Comparison of ENCODE assay signal across 14 mouse cellular contexts in the genomic region with DNA sequence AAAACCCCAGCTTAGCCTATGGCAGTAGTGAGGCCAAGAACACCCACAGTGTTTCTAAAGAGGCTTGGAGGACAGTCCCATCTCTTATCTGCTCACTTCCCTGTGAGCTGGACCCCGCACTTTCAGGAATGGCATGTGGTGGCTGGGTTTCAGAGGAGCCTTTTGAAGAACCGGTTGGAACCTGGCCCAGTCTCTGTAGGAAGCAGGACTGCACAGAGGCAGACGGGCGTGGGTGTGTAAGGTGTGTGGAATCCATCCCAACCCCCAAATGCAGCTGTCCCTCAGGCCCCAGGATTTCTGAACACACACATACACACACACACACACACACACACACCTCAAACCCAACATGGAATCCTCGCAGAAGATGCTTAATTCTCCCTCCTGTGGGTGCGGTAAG. TPM values are rescaled to one million over a fixed set of nuclear protein-coding genes. Genes with fewer than 3 reads are reported as not detected.
DNase-seq lines count a peak whose midpoint lies in the region; ATAC-seq and TF ChIP-seq lines count a peak whose summit lies in the region.
"Had no signal": no experiment of that assay in that cellular context is flagged by ENCODE, and none has a peak within 500 bp of the region (broad histone marks: within the 10 kb centered on the region; RNA-seq: fewer than 3 reads in every experiment).

No protein-coding gene starts in this region.

- H3K4me2 ChIP-seq in heart, embryonic 16.5 days (ENCODE audit: low read depth, low read length) = no peak overlapping the region

- WGBS in heart, embryonic 16.5 days = 31% methylated on average over 6 of the region's 6 CpGs
- WGBS in heart, adult 2 months = 45% methylated on average over 6 of the region's 6 CpGs

- 0 out of 2 replicates have a peak, but pooled peaks have one; percentile 20 for ATAC-seq in heart, embryonic 16.5 days (replicated peaks; ENCODE audit: extremely low read depth, insufficient read depth, low FRiP score)
- no peak for ATAC-seq in megakaryocyte, adult 5-6 weeks (ENCODE audit: poor library complexity, severe bottlenecking)
- ATAC-seq in megakaryocyte progenitor cell, adult 5-6 weeks (replicated peaks; ENCODE audit: poor library complexity) = no peak
- ATAC-seq: CD4-positive, CD25-positive, alpha-beta regulatory T cell, adult 4 months; hindbrain, embryonic 16.5 days had no signal

- no peaks in the 10 kb centered on the region for H3K9me3 ChIP-seq in heart, embryonic 16.5 days (replicated peaks; ENCODE audit: control insufficient read depth, low read length)

- H3K4me3 ChIP-seq in heart, embryonic 16.5 days (ENCODE audit: low read length) = no peak overlapping the region
- no peak overlapping the region for H3K4me3 ChIP-seq in heart, adult 2 months
- H3K4me3 ChIP-seq: gastrocnemius, adult 2 months had no signal

- no peak for DNase-seq in heart, adult 2 months
- peak; percentile 96 for DNase-seq in brain, adult 2 months (ENCODE audit: low read depth, low spot score)
- DNase-seq in cerebellum, postnatal 25 days = peak; percentile 71 to 85
- DNase-seq in left cerebral cortex, postnatal 14 days (ENCODE audit: low spot score in 2 of 2) = peak; percentile 88 to 92
- DNase-seq in gastrocnemius, postnatal 14 days = no peak
- DNase-seq: adrenal gland, postnatal 14 days; gastrocnemius, adult 2 months; kidney, postnatal 36 days had no signal

- H3K36me3 ChIP-seq in heart, embryonic 16.5 days (ENCODE audit: control insufficient read depth, insufficient read depth) = no peaks in the 10 kb centered on the region
- H3K36me3 ChIP-seq in heart, adult 2 months (ENCODE audit: control insufficient read depth, insufficient read depth, low read length) = no peaks in the 10 kb centered on the region

- no peak for TF ChIP-seq CTCF in heart, adult 2 months (IDR thresholded peaks at IDR 0.05)

- H3K27me3 ChIP-seq in heart, embryonic 16.5 days (ENCODE audit: control insufficient read depth, insufficient read depth, low read length) = no peaks in the 10 kb centered on the region
- 0 out of 2 replicates have a peak, but pooled peaks cover 2% of the 10 kb centered on the region for H3K27me3 ChIP-seq in heart, adult 2 months (ENCODE audit: control insufficient read depth, insufficient read depth, low read length)

- intact Hi-C loops in heart, adult 2 months (cut with DNase I) = no loop called here
- intact Hi-C loops in left cerebral cortex, postnatal 14 days (cut with DNase I) = no loop called here
- intact Hi-C loops in gastrocnemius, postnatal 14 days (cut with DNase I; ENCODE audit: low total_unique reads) = no loop called here

- H3K4me1 ChIP-seq in heart, embryonic 16.5 days (ENCODE audit: control insufficient read depth, insufficient read depth, low read length) = peaks cover 21% of the 10 kb centered on the region
- H3K4me1 ChIP-seq in heart, adult 2 months (ENCODE audit: control insufficient read depth, insufficient read depth, low read length) = no peaks in the 10 kb centered on the region

- H3K79me2 ChIP-seq in heart, adult 2 months (replicated peaks; ENCODE audit: control insufficient read depth, insufficient read depth, low read length) = no peaks in the 10 kb centered on the region

- no peak for TF ChIP-seq POLR2A in heart, adult 2 months (IDR thresholded peaks at IDR 0.05; ENCODE audit: insufficient read depth, low read depth, low read length)

- no peak for TF ChIP-seq EP300 in heart, adult 2 months (IDR thresholded peaks at IDR 0.05; ENCODE audit: insufficient read depth, low read depth, low read length)

- no peak overlapping the region for H3K9ac ChIP-seq in heart, embryonic 16.5 days (ENCODE audit: low read length)
- H3K9ac ChIP-seq in heart, adult 2 months (ENCODE audit: low read depth, low read length) = no peak overlapping the region
- H3K9ac ChIP-seq: liver, embryonic 14.5 days had no signal

- H3K27ac ChIP-seq in heart, embryonic 16.5 days (ENCODE audit: low read length) = no peak overlapping the region; the same call in 1 of the 2 replicates
- H3K27ac ChIP-seq in heart, adult 2 months = no peak overlapping the region
- H3K27ac ChIP-seq: gastrocnemius, adult 2 months; liver, embryonic 14.5 days had no signal

RNA-seq across cellular contexts. Expression of a gene that starts 23.9 kb away (rescaled TPM):
- polyA plus RNA-seq in heart, embryonic 16.5 days (2015; fragmentation: Nextera tagmentation; extraction: Ambion mirVana) = 1.5 and 1.9 TPM in 2 replicates
- under 1 TPM; 0.26 to 0.34 TPM for total RNA-seq in heart, adult 2 months (2021)
- polyA plus RNA-seq in heart, adult 2 months (2012; rRNA removed) = 0.82 and 1.5 TPM in 2 replicates
- total RNA-seq in left cerebral cortex, postnatal 14 days (2021) = 10 to 100 TPM; 60.6 to 62.5 TPM
- total RNA-seq in megakaryocyte, adult 5-6 weeks (2015) = 0.16 TPM in 1 of 2 replicates, not detected in the other
- 0.18 TPM in 1 of 2 replicates, not detected in the other for total RNA-seq in megakaryocyte, adult 5-6 weeks (2017)
- total RNA-seq in megakaryocyte progenitor cell, adult 5-6 weeks (2015) = not detected in 2 replicates
- total RNA-seq in megakaryocyte progenitor cell, adult 5-6 weeks (2017) = not detected in 2 replicates
- total RNA-seq in gastrocnemius, postnatal 14 days (2021) = under 1 TPM; 0.44 to 0.72 TPM

Comparison
In these comparisons a context has a peak if more than half of its experiments do, and no peak if none do; other contexts are left out.
1. DNase-seq: peak in brain, adult 2 months (single experiment), cerebellum, postnatal 25 days (2 of 2) and left cerebral cortex, postnatal 14 days (2 of 2); none in heart, adult 2 months (0 of 2) and gastrocnemius, postnatal 14 days (single experiment).
2. RNA of a gene that starts 23.9 kb away (total RNA-seq): 60.6 to 62.5 TPM in left cerebral cortex, postnatal 14 days; 0.44 to 0.72 TPM in gastrocnemius, postnatal 14 days, 0.26 to 0.34 TPM in heart, adult 2 months, 0.16 to 0.18 TPM in megakaryocyte, adult 5-6 weeks and not detected in megakaryocyte progenitor cell, adult 5-6 weeks; every median in the first group is over 10 times any median in the second.